ENCODE assay signal across 8 mouse cellular contexts in genomic region chr12:25216792-25217516, GRCm38 (mm10).
A peak's percentile ranks its signal among the peaks of the same experiment; 100 is the strongest.
DNase-seq lines count a peak whose midpoint lies in the region; ATAC-seq lines count a peak whose summit lies in the region.

No protein-coding gene starts in this region.

- peak overlapping the region; percentile 95 for H3K27ac ChIP-seq in kidney, embryonic 16.5 days (ENCODE audit: low read length)
- peak overlapping the region; percentile 35 for H3K27ac ChIP-seq in macrophage
- H3K27ac ChIP-seq in neural tube, embryonic 15.5 days (replicated peaks): no peak overlapping the region

- H3K79me2 ChIP-seq in macrophage (ENCODE audit: inconsistent target): no peaks in the 10 kb centered on the region

- H3K9ac ChIP-seq in kidney, embryonic 16.5 days (replicated peaks; ENCODE audit: low read length): 0 out of 2 replicates have a peak overlapping the region, but pooled peaks have one; percentile 9
- no peak overlapping the region for H3K9ac ChIP-seq in neural tube, embryonic 15.5 days (replicated peaks)

- no peak overlapping the region for H3K4me3 ChIP-seq in kidney, embryonic 16.5 days (ENCODE audit: low read length)
- H3K4me3 ChIP-seq in macrophage (ENCODE audit: inconsistent target): no peak overlapping the region
- H3K4me3 ChIP-seq in neural tube, embryonic 15.5 days (replicated peaks): no peak overlapping the region

- H3K36me3 ChIP-seq in kidney, embryonic 16.5 days (ENCODE audit: insufficient read depth, low read length): no peaks in the 10 kb centered on the region
- H3K36me3 ChIP-seq in macrophage (ENCODE audit: inconsistent target): no peaks in the 10 kb centered on the region
- no peaks in the 10 kb centered on the region for H3K36me3 ChIP-seq in neural tube, embryonic 15.5 days

- H3K4me1 ChIP-seq in kidney, embryonic 16.5 days (ENCODE audit: insufficient read depth, low read length): peaks cover 60% of the 10 kb centered on the region
- H3K4me1 ChIP-seq in neural tube, embryonic 15.5 days: no peaks in the 10 kb centered on the region

- peak; percentile 93 for ATAC-seq in kidney, embryonic 16.5 days (ENCODE audit: low FRiP score, low TSS enrichment)
- no peak for ATAC-seq in neural tube, embryonic 15.5 days (ENCODE audit: low FRiP score)

- WGBS in kidney, embryonic 16.5 days: 37% methylated on average over 5 of the region's 5 CpGs
- WGBS in macrophage (ENCODE audit: missing documents): 38% methylated on average over 5 of the region's 5 CpGs
- WGBS in neural tube, embryonic 15.5 days: 34% methylated on average over 5 of the region's 5 CpGs

- H3K4me2 ChIP-seq in kidney, embryonic 16.5 days (replicated peaks; ENCODE audit: low read depth, low read length): no peak overlapping the region
- no peak overlapping the region for H3K4me2 ChIP-seq in neural tube, embryonic 15.5 days

- H3K9me3 ChIP-seq in kidney, embryonic 16.5 days (ENCODE audit: low read length): peaks cover 3% of the 10 kb centered on the region
- no peaks in the 10 kb centered on the region for H3K9me3 ChIP-seq in neural tube, embryonic 15.5 days (replicated peaks)

- H3K27me3 ChIP-seq in kidney, embryonic 16.5 days (ENCODE audit: insufficient read depth, low read length): no peaks in the 10 kb centered on the region
- no peaks in the 10 kb centered on the region for H3K27me3 ChIP-seq in neural tube, embryonic 15.5 days (replicated peaks)

- peak; percentile 89 for DNase-seq in A20 (ENCODE audit: low read depth, low spot score)
- DNase-seq in embryo, embryonic 9.5 days (ENCODE audit: extremely low spot score): peak; percentile 60
- DNase-seq in right cerebral cortex, postnatal 4 days: no peak
- no peak for DNase-seq in adrenal gland, adult 18-20 months (ENCODE audit: low spot score in 2 of 2)
- DNase-seq in cerebellum, adult 18-20 months: no peak

Comparison
In these comparisons a context has a peak if more than half of its experiments do, and no peak if none do; other contexts are left out.
1. DNase-seq: peak in A20 (single experiment) and embryo, embryonic 9.5 days (single experiment); none in right cerebral cortex, postnatal 4 days (single experiment), adrenal gland, adult 18-20 months (0 of 2) and cerebellum, adult 18-20 months (0 of 2).